Mouse (Mus musculus): ENCODE measurements at regions not wholly inside any gene's neighbourhood (a gene's known extent, or its start where the extent isn't known, plus 50 kb on each side); places are given as distances from the start of the nearest gene placed in this dataset.

DNA sequence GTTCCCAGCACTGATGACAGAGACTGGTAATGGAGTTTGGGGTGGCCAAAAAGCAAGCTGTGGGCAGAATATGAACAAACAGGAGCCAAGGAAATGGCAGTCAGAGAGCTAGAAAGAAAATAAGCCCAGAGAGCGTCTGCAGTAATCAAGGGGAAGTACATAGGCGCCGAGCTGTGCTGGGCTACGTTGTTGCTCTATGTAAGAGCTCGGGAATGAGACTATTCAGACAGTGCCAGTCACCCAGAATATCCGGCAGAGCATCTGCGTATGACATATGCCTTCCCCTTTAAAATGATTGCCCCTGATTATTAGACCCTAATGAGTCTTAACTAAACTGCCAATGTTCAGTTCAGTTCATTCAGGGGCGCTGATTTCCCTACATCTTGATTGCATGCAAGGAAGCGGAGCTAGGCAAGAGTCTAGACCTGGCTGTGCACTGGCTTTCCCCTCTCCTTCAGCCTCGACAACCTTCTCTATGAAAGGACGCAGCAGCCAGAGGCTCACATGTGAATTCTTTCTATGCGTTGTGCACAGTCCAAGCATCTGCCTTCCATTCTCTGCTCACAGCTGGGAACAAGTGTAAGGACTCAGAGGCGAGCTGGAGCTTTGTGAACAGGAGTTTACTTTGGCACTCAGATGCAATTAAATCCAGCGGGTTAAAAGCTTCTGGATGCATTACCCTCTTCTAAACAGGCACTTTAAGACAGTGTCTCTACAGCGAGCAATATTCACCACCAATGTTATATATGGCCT is 125.7 kb upstream of the Gdf10 start:
- no peak for DNase-seq (ENCODE audit: low spot score)

DNA sequence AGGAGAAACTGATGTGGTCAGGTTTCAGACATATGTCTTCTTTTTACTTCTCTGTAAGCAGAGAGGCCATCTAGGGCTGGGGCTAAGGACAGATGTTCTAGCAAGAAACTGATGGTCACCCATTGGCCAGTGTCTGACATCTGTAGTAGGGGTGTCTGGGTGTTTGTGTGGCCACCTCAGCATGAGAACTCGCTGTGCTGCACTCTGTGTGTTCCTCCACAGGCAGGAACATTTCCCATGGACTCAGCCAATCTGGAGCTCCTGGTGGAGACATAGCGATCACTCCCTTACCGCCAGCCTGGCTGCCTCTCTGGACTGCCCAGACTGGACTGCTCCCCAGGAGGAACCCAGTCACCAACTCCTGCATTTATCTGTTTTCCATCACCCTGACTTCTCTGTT is 119.1 kb upstream of the Gdf10 start:
- no peak for DNase-seq (ENCODE audit: low spot score)

DNA sequence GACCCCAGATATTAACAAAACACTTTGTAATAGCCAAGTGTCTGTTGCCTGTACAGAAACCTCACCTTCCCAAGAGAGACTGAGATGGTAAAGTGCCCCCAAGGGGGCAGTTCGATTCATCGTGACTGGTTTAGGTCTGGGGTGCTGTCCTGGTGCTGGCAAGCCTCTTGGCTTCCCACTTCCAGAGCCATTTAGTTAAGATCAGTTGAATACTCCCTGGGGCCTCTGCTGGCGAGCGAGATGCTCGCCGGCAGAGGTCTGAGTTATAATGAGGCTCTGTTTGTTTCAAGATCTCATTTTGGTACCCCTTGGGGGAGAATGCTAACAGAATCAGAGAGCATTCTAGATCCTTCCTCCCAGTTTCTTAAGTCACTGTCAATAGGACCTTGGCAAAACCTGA is 118.7 kb upstream of the Gdf10 start:
- no peak for DNase-seq (ENCODE audit: low spot score)

- DNase-seq (ENCODE audit: low spot score), result no peak
Measured at GRCm38 (mm10) chr14:33807196-33807595, 116.2 kb upstream of the Gdf10 start.

GRCm38 (mm10) chr14:33808593-33809265 is 114.7 kb upstream of the Gdf10 start:
- peak; percentile 54 for DNase-seq (ENCODE audit: low spot score)

- no peak for DNase-seq (ENCODE audit: low spot score)
Measured at GRCm38 (mm10) chr14:33810584-33810983, 112.8 kb upstream of the Gdf10 start.

- DNase-seq (ENCODE audit: low spot score), result no peak
Measured at GRCm38 (mm10) chr14:33811241-33811640, 112.1 kb upstream of the Gdf10 start.

DNA sequence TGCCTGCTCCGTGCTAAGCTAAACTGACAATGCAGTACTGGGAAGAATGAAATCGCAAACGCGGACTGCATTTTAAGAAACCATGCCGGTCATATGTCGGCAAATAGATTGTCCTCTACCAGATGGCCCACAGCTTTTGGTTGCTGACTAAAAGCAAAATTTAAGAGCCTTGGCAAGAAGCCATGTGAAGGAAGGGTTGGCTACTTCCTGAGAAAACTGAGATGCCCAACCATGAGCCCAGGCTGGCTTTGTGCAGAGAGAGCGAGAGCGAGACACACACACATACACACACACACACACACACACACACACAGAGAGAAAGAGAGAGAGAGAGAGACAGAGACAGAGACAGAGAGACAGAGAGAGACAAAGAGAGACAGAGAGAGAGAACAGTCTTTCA is 111.1 kb upstream of the Gdf10 start:
- no peak for DNase-seq (ENCODE audit: low spot score)

DNA sequence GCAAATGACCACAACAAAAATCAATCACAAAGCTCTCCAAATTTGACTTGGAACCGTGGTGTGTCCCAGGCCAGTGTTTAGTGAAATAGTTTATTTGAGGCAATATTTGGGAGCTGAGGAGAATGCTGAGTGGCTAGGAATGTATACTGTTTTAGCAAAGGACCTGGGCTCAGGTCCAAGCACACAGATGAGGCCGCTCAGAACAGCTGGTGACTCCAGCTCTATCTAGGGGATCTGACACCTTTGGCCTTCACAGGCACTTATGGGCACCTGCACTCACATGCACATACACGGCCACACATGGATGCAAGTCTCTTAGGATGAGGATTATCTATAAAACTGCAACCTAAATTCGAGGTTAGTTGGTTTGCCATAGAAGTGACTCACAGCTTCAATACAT is 110.6 kb upstream of the Gdf10 start:
- DNase-seq (ENCODE audit: low spot score), result no peak

- DNase-seq (ENCODE audit: low spot score), result no peak
Measured at GRCm38 (mm10) chr14:33813274-33813673, 110.1 kb upstream of the Gdf10 start.

- no peak for DNase-seq (ENCODE audit: low spot score)
Measured at GRCm38 (mm10) chr14:33814107-33814506, 109.3 kb upstream of the Gdf10 start.

- no peak for DNase-seq (ENCODE audit: low spot score)
Measured at GRCm38 (mm10) chr14:33814599-33814998, 108.8 kb upstream of the Gdf10 start.

DNA sequence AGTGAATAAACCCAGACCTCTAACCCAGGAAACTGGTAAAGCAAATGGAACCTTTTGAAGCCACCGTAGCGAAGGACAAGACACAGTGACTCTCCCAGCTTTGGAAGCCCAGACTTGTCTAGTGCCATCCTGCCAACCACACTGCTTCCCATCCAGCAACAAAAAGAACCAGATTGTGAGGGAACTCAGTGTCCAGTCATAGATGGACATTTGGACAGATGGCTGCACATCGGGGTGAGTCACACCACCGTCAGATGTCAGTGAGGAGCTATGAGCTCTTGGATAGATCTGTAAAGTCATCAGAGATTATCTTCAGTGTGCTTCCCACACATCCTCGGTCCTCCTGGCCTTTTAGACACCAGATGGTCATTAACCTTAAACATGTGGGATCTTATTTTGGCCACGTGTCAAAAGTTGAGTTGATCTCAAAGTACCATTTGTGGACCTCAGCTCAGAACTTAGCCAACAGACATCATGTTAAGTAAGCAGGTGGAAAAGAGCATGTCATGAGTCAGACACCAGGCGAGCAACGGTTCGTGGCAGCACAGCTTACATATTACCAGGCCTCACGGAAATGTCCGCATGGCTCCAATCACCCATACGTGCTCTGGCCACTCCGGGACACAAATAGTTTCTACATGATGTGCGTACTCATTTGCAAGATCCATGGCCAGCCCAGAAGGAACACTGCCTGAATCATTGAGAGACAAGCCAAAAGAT is 102.7 kb upstream of the Gdf10 start:
- peak; percentile 3 for DNase-seq (ENCODE audit: low spot score)

GRCm38 (mm10) chr14:33821436-33821835 is 102.0 kb upstream of the Gdf10 start:
- DNase-seq (ENCODE audit: low spot score), result no peak

- DNase-seq (ENCODE audit: low spot score), result no peak
Measured at GRCm38 (mm10) chr14:33824421-33824874, 98.9 kb upstream of the Gdf10 start.

GRCm38 (mm10) chr14:33826003-33826644 is 97.3 kb upstream of the Gdf10 start:
- no peak for DNase-seq (ENCODE audit: low spot score)

GRCm38 (mm10) chr14:33832650-33833319 is 90.6 kb upstream of the Gdf10 start:
- no peak for DNase-seq (ENCODE audit: low spot score)

- DNase-seq (ENCODE audit: low spot score), result no peak
Measured at GRCm38 (mm10) chr14:33836341-33836740, 87.0 kb upstream of the Gdf10 start.

DNA sequence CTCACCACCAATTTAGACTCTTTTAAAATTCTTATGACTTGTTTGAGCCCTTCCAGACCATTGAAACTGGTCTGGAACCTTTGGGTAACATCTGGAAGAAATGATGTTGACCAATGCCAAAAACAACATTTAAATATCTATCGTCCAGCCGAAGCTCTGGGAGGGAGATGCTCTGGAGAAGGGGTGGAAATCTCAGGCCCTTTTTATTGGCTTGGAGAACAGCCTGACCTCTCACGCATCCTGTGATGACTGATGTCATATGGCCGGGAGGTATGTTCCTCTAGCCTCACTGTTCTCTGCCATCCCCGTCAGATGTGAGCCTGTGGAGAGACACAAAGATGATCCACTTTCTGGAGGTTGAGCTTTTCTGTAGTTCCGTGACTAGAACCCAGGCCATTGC is 81.6 kb upstream of the Gdf10 start:
- DNase-seq (ENCODE audit: low spot score), result no peak

- DNase-seq (ENCODE audit: low spot score), result no peak
Measured at GRCm38 (mm10) chr14:33853499-33853898, 69.9 kb upstream of the Gdf10 start.

DNA sequence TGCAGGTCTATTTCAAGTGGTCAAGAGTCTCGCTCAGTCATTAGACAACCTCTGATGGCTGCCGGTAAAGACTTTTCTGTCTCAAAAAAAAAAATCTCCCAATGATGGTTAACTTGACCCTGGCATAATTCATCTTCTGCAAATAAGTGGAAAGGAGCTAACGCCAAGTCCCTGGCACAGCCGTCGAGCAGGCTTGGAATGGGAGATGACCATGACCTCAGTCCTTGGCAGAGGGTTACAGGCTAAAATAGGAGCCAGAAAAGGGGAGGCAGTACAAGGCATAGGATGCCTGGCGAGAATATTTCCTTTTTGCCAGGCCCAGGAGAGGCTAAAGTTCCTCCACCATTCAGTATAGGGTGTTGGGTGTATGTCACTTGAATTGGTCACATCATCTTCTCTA is 69.2 kb upstream of the Gdf10 start:
- DNase-seq (ENCODE audit: low spot score), result no peak

DNA sequence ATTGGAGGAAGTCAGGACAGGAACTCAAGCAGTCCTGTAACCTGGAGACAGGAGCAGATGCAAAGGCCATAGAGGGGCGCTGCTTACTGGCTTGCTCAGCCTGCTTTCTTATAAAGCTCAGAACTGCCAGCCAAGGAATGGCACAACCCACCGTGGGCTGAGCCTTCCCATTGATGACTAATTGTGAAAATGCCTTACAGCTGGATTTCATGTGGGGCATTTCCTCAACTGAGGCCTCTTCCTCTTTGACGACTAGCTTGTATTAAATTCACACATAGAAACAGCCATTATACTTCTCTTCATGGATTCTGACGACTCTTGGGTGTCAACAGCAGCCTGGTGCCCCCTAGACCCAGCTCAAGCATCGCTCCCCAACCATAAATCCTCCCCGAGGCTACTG is 66.4 kb upstream of the Gdf10 start:
- no peak for DNase-seq (ENCODE audit: low spot score)

Data from lung, postnatal 25 days (tissue).